Mouse (Mus musculus) CH12.LX (cell line): ENCODE data around the gene Mettl6.

Experiments
- CTCF ChIP-seq, 2 experiments: IDR thresholded peaks in 1 of 2; conservative IDR thresholded peaks in 1 of 2; 2 replicates each; pipeline ENCODE4 v1.5.1; 2011 to 2012; ENCODE audit warnings: low read depth in 2 of 2, low read length in 2 of 2, improper control_type of control experiment in 1 of 2, inconsistent platforms in 1 of 2, mild to moderate bottlenecking in 1 of 2, moderate library complexity in 1 of 2
- EP300 ChIP-seq: IDR thresholded peaks from 2 replicates; pipeline ENCODE4 v1.6.1; 2011; ENCODE audit warnings: low read length, improper control_type of control experiment
- ETS1 ChIP-seq: conservative IDR thresholded peaks from 2 replicates; pipeline ENCODE4 v1.6.1; 2012; ENCODE audit warnings: low read depth, mild to moderate bottlenecking, inconsistent platforms, low read length, improper control_type of control experiment, moderate library complexity
- IRF4 ChIP-seq: IDR thresholded peaks from 2 replicates; pipeline ENCODE4 v1.6.1; 2014; ENCODE audit warnings: low read depth, mild to moderate bottlenecking, inconsistent platforms, low read length, improper control_type of control experiment
- JUND ChIP-seq: conservative IDR thresholded peaks from 2 replicates; pipeline ENCODE4 v1.6.1; 2011; ENCODE audit warnings: low read depth, low read length, improper control_type of control experiment
- MAFK ChIP-seq: IDR thresholded peaks from 2 replicates; pipeline ENCODE4 v1.6.1; 2011; ENCODE audit warnings: low read length, improper control_type of control experiment; ENCODE audit not compliant: insufficient replicate concordance
- MAZ ChIP-seq: IDR thresholded peaks from 2 replicates; pipeline ENCODE4 v1.6.1; 2012; ENCODE audit warnings: low read depth, mild to moderate bottlenecking, inconsistent platforms, low read length, improper control_type of control experiment, moderate library complexity
- NRF1 ChIP-seq: IDR thresholded peaks from 2 replicates; pipeline ENCODE4 v1.6.1; 2014; ENCODE audit warnings: low read depth, mild to moderate bottlenecking, inconsistent platforms, low read length, improper control_type of control experiment, moderate library complexity
- POLR2A ChIP-seq: IDR thresholded peaks from 2 replicates; pipeline ENCODE4 v1.6.1; 2011; ENCODE audit warnings: low read depth, mild to moderate bottlenecking, improper control_type of control experiment, low read length
- RCOR1 ChIP-seq: conservative IDR thresholded peaks from 2 replicates; pipeline ENCODE4 v1.6.1; 2012; ENCODE audit warnings: low read depth, mild to moderate bottlenecking, inconsistent platforms, low read length, improper control_type of control experiment
- USF2 ChIP-seq: conservative IDR thresholded peaks from 2 replicates; pipeline ENCODE4 v1.6.1; 2011; ENCODE audit warnings: low read depth, low read length, improper control_type of control experiment

DNA sequence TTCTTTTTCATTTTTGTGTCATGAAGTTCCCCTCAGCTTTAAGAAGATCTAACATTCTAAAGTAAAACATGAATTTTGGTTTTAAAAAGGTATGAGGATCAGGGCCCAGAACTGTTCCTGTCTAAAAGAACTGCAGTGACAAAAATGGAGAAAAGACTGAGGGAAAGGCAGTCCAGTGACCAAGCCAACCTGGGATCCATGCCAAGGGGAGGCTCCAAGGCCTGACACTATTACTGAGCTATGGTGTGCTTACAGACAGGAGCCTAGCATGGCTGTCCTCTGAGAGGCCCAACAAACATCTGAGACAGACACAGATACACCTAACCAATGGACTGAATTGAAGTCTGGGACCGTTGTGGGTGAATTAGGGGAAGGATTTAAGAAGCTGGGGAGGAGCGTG, 15.1 kb upstream of the Mettl6 start:
- TF ChIP-seq MAZ (no peak), USF2 (no peak), MAFK (no peak), POLR2A (no peak), EP300 (no peak), RCOR1 (no peak), NRF1 (no peak), JUND (no peak), IRF4 (no peak), ETS1 (no peak), CTCF (conservative IDR thresholded peaks at IDR 0.05 in 1 of 2, IDR thresholded peaks at IDR 0.05 in 1 of 2; ENCODE audit: low read depth in 2 of 2, low read length in 2 of 2) (no peak)
